In the genomic region with DNA sequence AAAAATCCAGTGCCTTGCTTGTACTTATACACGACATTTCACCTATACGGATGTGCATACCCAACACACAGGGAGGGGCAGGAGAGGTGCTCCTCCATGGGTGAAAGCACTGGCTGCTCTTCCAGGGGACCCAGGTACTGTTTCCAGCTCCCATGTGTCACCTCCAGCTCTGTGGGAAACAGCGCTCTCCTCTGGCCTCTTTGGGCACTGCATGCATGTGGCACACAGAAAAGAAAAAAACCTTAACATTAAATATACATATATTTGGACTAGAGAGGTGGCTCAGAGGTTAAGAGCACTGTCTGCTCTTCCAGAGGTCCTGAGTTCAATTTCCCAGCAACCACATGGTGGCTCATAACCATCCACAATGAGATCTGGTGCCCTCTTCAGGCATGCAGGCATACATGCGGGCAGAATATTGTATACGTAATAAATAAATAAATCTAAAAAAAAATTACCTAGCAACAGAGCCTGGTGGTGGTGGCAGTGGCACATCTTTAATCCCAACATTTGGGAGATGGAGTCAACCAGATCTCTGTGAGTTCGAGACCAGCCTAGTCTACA, we compare ENCODE assay signal across 14 mouse cellular contexts. TPM values are rescaled to one million over a fixed set of nuclear protein-coding genes. Genes with fewer than 3 reads are reported as not detected.
DNase-seq lines count a peak whose midpoint lies in the region; ATAC-seq and TF ChIP-seq lines count a peak whose summit lies in the region.
"Had no signal": no experiment of that assay in that cellular context is flagged by ENCODE, and none has a peak within 500 bp of the region (broad histone marks: within the 10 kb centered on the region; RNA-seq: fewer than 3 reads in every experiment).

No protein-coding gene starts in this region.

- no peak overlapping the region for H3K4me2 ChIP-seq in kidney, postnatal 0 days (ENCODE audit: low read length)
- H3K4me2 ChIP-seq: embryonic facial prominence, embryonic 12.5 days; forebrain, embryonic 12.5 days; neural tube, embryonic 12.5 days had no signal

- no peak for ATAC-seq in kidney, postnatal 0 days (replicated peaks; ENCODE audit: low FRiP score, low read depth)
- ATAC-seq in megakaryocyte-erythroid progenitor cell, adult 5-6 weeks (replicated peaks; ENCODE audit: low FRiP score, low TSS enrichment, poor library complexity, severe bottlenecking): no peak

- H3K27me3 ChIP-seq in kidney, postnatal 0 days (ENCODE audit: insufficient read depth, low read length): no peaks in the 10 kb centered on the region
- H3K27me3 ChIP-seq: embryonic facial prominence, embryonic 12.5 days; forebrain, embryonic 12.5 days; neural tube, embryonic 12.5 days had no signal

- no peak overlapping the region for H3K4me3 ChIP-seq in kidney, postnatal 0 days (replicated peaks; ENCODE audit: low read depth, low read length)
- H3K4me3 ChIP-seq: embryonic facial prominence, embryonic 12.5 days; forebrain, embryonic 12.5 days; midbrain, embryonic 10.5 days; neural tube, embryonic 12.5 days had no signal

- peaks cover 10% of the 10 kb centered on the region; the same call in 1 of the 2 replicates for H3K4me1 ChIP-seq in kidney, postnatal 0 days (replicated peaks; ENCODE audit: insufficient read depth, low read length)

- peak; percentile 36 for TF ChIP-seq CTCF in kidney, postnatal 0 days (IDR thresholded peaks at IDR 0.05; ENCODE audit: low read depth)

- no peak for DNase-seq in kidney, postnatal 0 days (ENCODE audit: low spot score)
- no peak for DNase-seq in kidney, adult 11 months
- DNase-seq in thymus, postnatal 25 days: peak; percentile 5
- no peak for DNase-seq in thymus, postnatal 14 days
- peak; percentile 71 for DNase-seq in ZHBTc4 (ENCODE audit: low read depth, low spot score)
- no peak for DNase-seq in frontal cortex, adult 2 months (ENCODE audit: extremely low spot score in 1 of 2, low spot score in 1 of 2)
- DNase-seq: adrenal gland, adult 8-10 months; gastrocnemius, postnatal 25 days; kidney, postnatal 4 days had no signal

- no peak overlapping the region for H3K9ac ChIP-seq in kidney, postnatal 0 days (ENCODE audit: low read depth, low read length)
- H3K9ac ChIP-seq: embryonic facial prominence, embryonic 12.5 days; forebrain, embryonic 12.5 days; neural tube, embryonic 12.5 days had no signal

- H3K27ac ChIP-seq in kidney, postnatal 0 days: no peak overlapping the region
- H3K27ac ChIP-seq: embryonic facial prominence, embryonic 12.5 days; forebrain, embryonic 12.5 days; midbrain, embryonic 10.5 days; neural tube, embryonic 12.5 days had no signal

- no peaks in the 10 kb centered on the region for H3K36me3 ChIP-seq in kidney, postnatal 0 days (ENCODE audit: insufficient read depth, low read length)
- H3K36me3 ChIP-seq: embryonic facial prominence, embryonic 12.5 days; forebrain, embryonic 12.5 days; neural tube, embryonic 12.5 days had no signal

- WGBS in kidney, postnatal 0 days: 95% methylated on average over 6 of the region's 6 CpGs

- H3K9me3 ChIP-seq in kidney, postnatal 0 days (replicated peaks; ENCODE audit: low read length): no peaks in the 10 kb centered on the region
- H3K9me3 ChIP-seq: embryonic facial prominence, embryonic 12.5 days; forebrain, embryonic 12.5 days; midbrain, embryonic 10.5 days; neural tube, embryonic 12.5 days had no signal

RNA-seq across cellular contexts. Expression of a gene that starts 2.0 kb away (rescaled TPM):
- 64.2 and 71.6 TPM in 2 replicates for polyA plus RNA-seq in kidney, postnatal 0 days (2015; fragmentation: Nextera tagmentation; extraction: Ambion mirVana)
- polyA plus RNA-seq in frontal cortex, adult 2 months (2012; rRNA removed): 43.8 and 48.1 TPM in 2 replicates
- 137 and 147 TPM in 2 replicates for total RNA-seq in megakaryocyte-erythroid progenitor cell, adult 5-6 weeks (2014; fragmentation: Nextera tagmentation)
- 146 and 222 TPM in 2 replicates for total RNA-seq in megakaryocyte-erythroid progenitor cell, adult 5-6 weeks (2017)

Comparison
In these comparisons a context has a peak if more than half of its experiments do, and no peak if none do; other contexts are left out.
1. DNase-seq: peak in thymus, postnatal 25 days (single experiment) and ZHBTc4 (single experiment); none in kidney, postnatal 0 days (single experiment), kidney, adult 11 months (single experiment), thymus, postnatal 14 days (single experiment) and frontal cortex, adult 2 months (0 of 2).